Mouse (Mus musculus): Measurements from ENCODE around the gene Slc25a47. TPM values are rescaled to one million over a fixed set of nuclear protein-coding genes. Genes with fewer than 3 reads are reported as not detected.

The Slc25a47 gene
- polyA plus RNA-seq, 1 experiment from 2014 or later: 10.8 TPM

DNA sequence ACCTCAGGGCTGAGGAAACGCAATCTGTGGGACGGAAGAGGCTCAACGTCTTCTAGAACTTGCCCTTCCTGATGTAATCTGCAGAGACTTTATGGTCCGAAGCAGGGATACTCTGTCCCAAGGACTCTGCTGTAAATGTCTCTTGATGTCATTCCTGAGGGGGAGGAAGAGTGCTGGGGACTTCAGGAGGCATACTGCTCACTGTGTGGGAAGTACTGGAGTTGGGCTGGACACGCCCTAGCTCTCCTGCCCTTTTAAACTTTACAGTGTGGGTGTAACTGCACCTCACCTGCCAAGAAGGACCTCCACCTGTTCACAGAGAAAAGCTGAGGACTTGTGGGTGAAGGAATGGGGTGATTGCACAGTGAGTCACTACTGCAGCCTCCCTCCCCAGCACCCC is 44.8 kb downstream of the Slc25a47 start:
- Histone ChIP-seq H3K4me1 (replicated peaks) (no peaks in the 10 kb centered on the region), H3K27me3 (no peaks in the 10 kb centered on the region), H3K4me3 (no peak overlapping the region), H3K27ac (no peak overlapping the region), H3K36me3 (peaks cover 92% of the 10 kb centered on the region), H3K9me3 (no peaks in the 10 kb centered on the region), H3K4me2 (no peak overlapping the region), H3K9ac (no peak overlapping the region)
- 91% methylated on average over 5 of the region's 5 CpGs for WGBS
- no peak for ATAC-seq (ENCODE audit: low FRiP score)

DNA sequence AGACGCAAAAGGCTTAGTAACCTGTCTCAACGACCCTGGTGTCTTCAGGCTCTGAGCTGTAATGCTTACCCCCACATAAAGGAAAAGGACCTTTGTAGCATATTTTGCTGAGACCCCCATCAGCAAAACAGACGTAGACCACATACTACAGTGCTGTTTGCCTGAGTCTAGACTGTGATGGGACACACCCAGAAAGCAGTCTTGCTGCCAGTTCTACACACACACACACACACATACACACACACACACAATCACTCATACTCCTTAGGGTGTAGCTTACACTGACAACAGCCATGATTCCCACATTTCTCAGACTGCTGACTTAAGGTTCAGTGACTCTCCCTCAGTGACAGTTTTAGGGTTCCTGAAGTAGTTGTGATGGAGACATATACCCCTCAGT is 45.3 kb downstream of the Slc25a47 start:
- no peak overlapping the region for H3K4me2 ChIP-seq
- H3K27me3 ChIP-seq: no peaks in the 10 kb centered on the region
- no peak overlapping the region for H3K4me3 ChIP-seq
- H3K27ac ChIP-seq: no peak overlapping the region
- peaks cover 92% of the 10 kb centered on the region for H3K36me3 ChIP-seq
- no peak overlapping the region for H3K9ac ChIP-seq
- no peaks in the 10 kb centered on the region for H3K4me1 ChIP-seq (replicated peaks)
- no peak for ATAC-seq (ENCODE audit: low FRiP score)
- WGBS: 85% methylated on average over 3 of the region's 3 CpGs
- no peaks in the 10 kb centered on the region for H3K9me3 ChIP-seq

DNA sequence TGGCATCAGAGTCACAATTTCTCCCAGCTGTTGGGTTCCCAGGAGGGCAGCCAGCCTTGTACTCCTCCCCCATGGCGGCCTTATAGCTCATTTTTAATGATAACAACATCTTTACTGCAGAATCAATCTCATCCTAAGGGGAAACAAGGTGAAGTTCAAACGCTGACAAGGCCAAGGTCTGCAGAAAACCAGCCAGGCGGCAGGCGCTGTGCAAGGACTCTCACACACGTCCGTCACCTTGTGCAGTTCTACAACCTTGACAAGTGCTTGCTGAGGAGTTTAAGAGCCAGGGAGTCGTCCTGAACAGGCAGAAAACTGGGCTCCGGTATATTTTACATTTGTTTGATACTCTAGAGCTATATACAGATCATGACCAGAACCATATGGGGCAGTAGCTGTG is 46.9 kb downstream of the Slc25a47 start:
- no peak for ATAC-seq (ENCODE audit: low FRiP score)
- H3K36me3 ChIP-seq: peaks cover 97% of the 10 kb centered on the region

DNA sequence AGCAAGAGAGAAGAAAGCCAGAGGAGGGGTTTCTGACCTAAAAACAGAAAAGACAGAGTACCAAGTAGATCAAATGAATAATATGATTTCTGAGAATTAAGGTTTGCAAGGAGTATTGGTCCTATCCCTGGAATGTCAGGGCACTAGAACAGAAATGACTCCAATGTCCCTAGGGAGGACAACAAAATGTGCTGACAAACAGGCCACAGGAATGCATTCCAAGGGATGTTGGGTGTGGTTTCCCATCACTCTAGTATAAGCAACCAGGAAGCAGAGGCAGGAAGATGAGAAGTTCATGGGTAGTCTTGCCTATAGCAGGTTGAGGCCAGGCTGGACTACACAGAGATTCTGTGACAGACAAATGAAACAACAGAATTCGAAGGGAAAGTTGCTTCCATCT is 50.1 kb downstream of the Slc25a47 start:
- Histone ChIP-seq H3K9ac (no peak overlapping the region), H3K4me2 (no peak overlapping the region), H3K9me3 (no peaks in the 10 kb centered on the region), H3K4me1 (replicated peaks) (no peaks in the 10 kb centered on the region), H3K27ac (no peak overlapping the region), H3K36me3 (peaks cover 95% of the 10 kb centered on the region), H3K4me3 (no peak overlapping the region), H3K27me3 (no peaks in the 10 kb centered on the region)
- WGBS: 94% methylated on average over 1 of the region's 1 CpGs
- no peak for ATAC-seq (ENCODE audit: low FRiP score)

More for the DNA sequence above, 46.9 kb downstream of the Slc25a47 start:
- Histone ChIP-seq H3K27ac (no peak overlapping the region), H3K4me1 (replicated peaks) (no peaks in the 10 kb centered on the region), H3K9ac (no peak overlapping the region), H3K9me3 (no peaks in the 10 kb centered on the region), H3K4me2 (no peak overlapping the region), H3K27me3 (no peaks in the 10 kb centered on the region), H3K4me3 (no peak overlapping the region)
- WGBS: 92% methylated on average over 8 of the region's 8 CpGs

DNA sequence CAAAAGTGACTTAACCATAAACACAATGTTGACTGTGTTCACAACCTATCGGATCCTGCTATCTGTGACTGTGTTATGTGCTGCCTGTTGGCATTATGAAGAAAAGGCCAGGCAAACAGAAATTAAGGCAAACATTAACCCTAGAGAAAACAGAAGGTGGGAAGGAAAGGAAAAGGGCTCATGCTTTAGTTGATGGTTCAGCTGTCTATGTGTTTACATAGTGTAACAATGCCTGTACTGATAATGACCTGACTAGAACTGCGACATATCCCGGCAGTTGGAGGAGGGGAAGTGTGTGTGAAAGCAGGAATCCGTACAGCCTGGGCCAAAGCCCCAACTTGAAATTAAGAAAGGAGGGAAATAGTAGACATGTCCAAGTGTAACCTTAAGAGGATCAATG is 51.2 kb downstream of the Slc25a47 start:
- H3K9ac ChIP-seq: no peak overlapping the region
- H3K9me3 ChIP-seq: no peaks in the 10 kb centered on the region
- 90% methylated on average over 4 of the region's 4 CpGs for WGBS
- no peak overlapping the region for H3K27ac ChIP-seq
- H3K4me2 ChIP-seq: no peak overlapping the region
- H3K4me1 ChIP-seq (replicated peaks): peaks cover 1% of the 10 kb centered on the region; the same call in 1 of the 2 replicates
- peaks cover 87% of the 10 kb centered on the region for H3K36me3 ChIP-seq
- H3K27me3 ChIP-seq: no peaks in the 10 kb centered on the region
- ATAC-seq (ENCODE audit: low FRiP score): no peak
- H3K4me3 ChIP-seq: no peak overlapping the region

DNA sequence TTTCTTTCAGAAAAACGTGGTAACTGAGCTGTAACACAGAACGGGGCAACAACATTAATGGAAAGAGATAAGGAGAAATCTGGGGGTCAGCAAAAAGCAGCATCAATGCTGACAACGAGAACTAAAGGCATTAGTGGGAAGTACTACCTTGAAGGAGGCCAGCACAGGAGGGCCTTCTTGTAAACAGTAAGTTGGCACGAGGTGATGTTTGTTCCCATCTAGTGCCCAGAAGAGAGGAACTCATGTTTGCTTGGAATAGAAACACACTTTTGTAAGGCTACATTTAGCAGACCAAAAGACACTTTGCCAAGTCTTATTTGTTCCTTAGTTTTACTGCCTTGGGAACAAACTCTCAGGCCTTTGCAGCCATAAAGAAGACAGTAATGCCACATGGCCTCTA is 52.8 kb downstream of the Slc25a47 start:
- no peak overlapping the region for H3K9ac ChIP-seq
- H3K36me3 ChIP-seq: peaks cover 71% of the 10 kb centered on the region
- WGBS: 71% methylated on average over 4 of the region's 4 CpGs
- no peaks in the 10 kb centered on the region for H3K27me3 ChIP-seq
- H3K27ac ChIP-seq: no peak overlapping the region
- peaks cover 16% of the 10 kb centered on the region for H3K4me1 ChIP-seq (replicated peaks)
- H3K4me2 ChIP-seq: no peak overlapping the region
- H3K9me3 ChIP-seq: no peaks in the 10 kb centered on the region
- no peak for ATAC-seq (ENCODE audit: low FRiP score)
- no peak overlapping the region for H3K4me3 ChIP-seq

DNA sequence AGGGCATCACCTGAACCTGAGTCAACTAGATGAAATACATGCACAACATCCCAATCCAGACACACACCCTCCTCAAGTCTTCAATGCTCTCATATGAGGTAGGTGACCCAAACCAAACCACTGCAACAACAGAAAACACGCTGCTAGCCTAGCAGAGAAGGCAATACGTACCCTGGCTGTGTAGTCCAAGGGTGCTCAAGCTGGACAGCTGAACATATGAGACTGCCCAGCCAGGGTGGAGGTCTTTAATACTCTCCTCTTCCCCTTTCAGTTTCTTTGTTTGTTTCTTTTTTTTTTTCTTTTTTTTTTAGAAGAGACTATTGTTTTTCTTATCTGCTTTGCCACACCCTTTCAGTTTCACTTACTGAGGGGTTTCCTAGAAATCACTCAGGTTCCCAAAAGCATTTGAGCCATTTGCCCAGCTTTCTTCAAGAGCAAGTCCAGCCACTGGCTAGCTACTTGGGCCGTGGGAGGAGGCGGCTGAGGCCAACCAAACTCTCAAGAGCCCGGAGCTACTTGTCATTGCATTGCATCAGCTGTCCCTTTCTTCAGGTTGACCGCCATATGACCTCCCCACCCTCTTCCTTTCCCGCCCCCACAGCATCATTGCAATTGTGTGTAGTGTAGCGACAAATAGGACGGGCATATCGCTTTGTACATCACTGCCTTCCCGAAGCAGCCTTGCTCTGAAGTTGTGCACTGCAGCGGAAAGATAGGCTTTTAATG is 57.3 kb downstream of the Slc25a47 start, which contains the start of gene Wdr25:
Gene Wdr25, plus strand, starts transcription at position 643 of the 726 bp plus-strand sequence.
- Histone ChIP-seq H3K4me3 (peak within 1 kb of the TSS; percentile 91), H3K9ac (peak within 1 kb of the TSS; percentile 83), H3K27ac (peak within 1 kb of the TSS; percentile 74), H3K4me2 (peak within 1 kb of the TSS; percentile 94), H3K4me1 (replicated peaks) (peaks cover 28% of the 10 kb centered on the region), H3K27me3 (no peaks in the 10 kb centered on the region), H3K36me3 (peaks cover 30% of the 10 kb centered on the region), H3K9me3 (no peaks in the 10 kb centered on the region)
- 20% methylated on average over 12 of the region's 12 CpGs for WGBS
- no peak for ATAC-seq (ENCODE audit: low FRiP score)

DNA sequence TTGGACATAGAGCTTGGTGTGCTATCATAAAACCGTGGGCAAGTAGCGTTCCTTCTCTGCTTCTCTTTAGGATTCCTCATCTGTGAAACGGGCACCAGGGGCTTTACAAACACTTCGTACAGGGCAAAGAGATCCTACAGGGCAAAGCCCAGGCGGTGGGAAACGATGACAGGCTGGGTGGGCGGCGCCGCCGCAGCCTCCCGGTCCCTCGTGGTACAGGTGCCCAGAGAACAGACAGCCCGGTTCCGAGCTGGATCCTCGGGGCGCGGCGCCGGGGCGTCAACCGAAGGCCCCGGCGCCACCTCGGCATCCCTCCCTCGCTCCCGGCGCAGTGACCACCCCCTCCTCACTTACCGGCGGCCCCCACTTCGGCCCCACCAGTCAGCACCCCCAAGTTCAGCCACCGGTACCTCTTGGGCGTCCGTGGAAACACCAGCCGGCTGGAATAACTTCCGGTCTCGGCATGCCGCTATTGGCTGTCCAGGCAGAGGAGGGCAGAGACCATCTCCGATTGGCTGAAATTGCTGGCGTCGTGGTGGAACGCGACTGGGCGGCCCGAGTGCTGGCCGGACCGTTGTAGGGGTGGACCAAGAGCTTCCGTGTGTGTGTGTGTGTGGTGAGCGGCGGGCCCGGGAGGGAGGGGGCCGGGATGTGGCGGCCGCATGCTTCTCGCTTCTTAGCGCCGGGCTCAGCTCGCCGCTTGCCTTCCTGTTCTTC is 58.0 kb downstream of the Slc25a47 start, which contains the start of gene Wars:
Gene Wars, minus strand, starts transcription at position 460 of the 717 bp plus-strand sequence.
- Histone ChIP-seq H3K9ac (peak within 1 kb of the TSS; percentile 83), H3K4me1 (replicated peaks) (peaks cover 28% of the 10 kb centered on the region), H3K4me3 (peak within 1 kb of the TSS; percentile 91), H3K27ac (peak within 1 kb of the TSS; percentile 74), H3K27me3 (no peaks in the 10 kb centered on the region), H3K36me3 (peaks cover 27% of the 10 kb centered on the region), H3K4me2 (peak within 1 kb of the TSS; percentile 94), H3K9me3 (no peaks in the 10 kb centered on the region)
- ATAC-seq (ENCODE audit: low FRiP score): peak; percentile 99
- WGBS: under 1% methylated on average over 51 of the region's 58 CpGs

DNA sequence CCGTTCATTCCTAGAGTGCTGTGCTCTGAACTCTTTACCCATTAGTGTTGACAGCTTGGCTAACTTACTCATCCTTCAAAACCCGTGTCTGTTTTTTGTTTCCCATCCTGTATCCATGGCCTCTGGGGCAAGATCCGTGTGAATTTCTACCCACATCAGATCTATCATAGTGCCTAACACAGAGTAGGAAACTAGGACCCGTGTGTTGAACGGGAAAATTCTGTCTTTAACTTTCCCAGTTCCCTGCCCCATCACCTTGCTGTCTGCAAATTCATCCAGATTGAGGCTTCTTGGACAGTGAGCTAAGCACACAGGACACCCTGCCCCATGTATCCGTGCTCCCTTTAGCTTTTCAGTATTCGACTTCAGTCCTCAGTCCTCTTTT is 58.6 kb downstream of the Slc25a47 start:
- peak overlapping the region; percentile 91 for H3K4me3 ChIP-seq
- ATAC-seq (ENCODE audit: low FRiP score): peak; percentile 65
- H3K4me1 ChIP-seq (replicated peaks): peaks cover 28% of the 10 kb centered on the region
- H3K27ac ChIP-seq: peak overlapping the region; percentile 74
- 2% methylated on average over 7 of the region's 7 CpGs for WGBS
- peak overlapping the region; percentile 75 for H3K4me2 ChIP-seq
- H3K9me3 ChIP-seq: no peaks in the 10 kb centered on the region
- peak overlapping the region; percentile 83 for H3K9ac ChIP-seq
- no peaks in the 10 kb centered on the region for H3K27me3 ChIP-seq
- peaks cover 24% of the 10 kb centered on the region for H3K36me3 ChIP-seq

DNA sequence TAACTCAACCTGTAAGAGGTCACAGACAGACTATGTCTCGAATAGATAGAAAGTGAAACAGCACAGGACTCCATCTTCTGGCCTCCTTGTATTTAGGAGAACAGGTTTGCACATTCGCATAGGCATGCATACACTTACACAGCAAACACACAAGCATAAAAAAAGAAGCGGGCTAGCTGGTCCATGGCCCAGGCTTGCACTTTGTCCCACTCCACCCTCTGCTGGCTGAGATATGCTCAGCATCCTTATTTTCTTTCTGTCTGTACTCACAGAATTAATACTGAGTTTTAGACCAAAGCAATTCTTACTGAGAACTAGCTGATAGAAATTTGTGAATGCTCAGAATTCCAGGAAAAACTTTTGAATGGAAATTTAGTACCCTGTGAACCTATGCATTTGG is 60.2 kb downstream of the Slc25a47 start:
- Histone ChIP-seq H3K9ac (no peak overlapping the region), H3K4me2 (no peak overlapping the region), H3K27ac (no peak overlapping the region), H3K36me3 (peaks cover 8% of the 10 kb centered on the region), H3K27me3 (no peaks in the 10 kb centered on the region), H3K9me3 (no peaks in the 10 kb centered on the region), H3K4me1 (replicated peaks) (peaks cover 28% of the 10 kb centered on the region), H3K4me3 (no peak overlapping the region)
- ATAC-seq (ENCODE audit: low FRiP score): no peak
- WGBS: 68% methylated on average over 3 of the region's 3 CpGs

DNA sequence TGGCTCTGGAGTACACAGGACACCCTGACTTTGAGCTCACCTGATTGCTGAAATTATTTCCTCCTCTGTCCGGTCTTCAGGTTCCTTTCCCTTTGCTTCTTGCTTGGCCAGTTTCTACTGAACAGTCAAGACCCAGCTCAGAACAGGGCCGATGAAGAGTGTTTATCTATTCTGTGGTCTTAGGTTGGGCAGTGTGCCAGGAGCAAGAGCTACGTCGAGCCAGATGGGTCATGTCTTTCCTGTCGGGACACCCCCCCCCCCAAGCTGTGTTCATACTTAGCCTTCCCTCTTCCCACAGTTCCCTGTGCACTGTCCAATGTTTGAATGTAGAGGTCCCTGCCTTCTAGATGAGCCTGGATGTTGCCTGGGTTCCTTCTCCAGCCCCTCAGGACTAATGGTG is 65.5 kb downstream of the Slc25a47 start:
- Histone ChIP-seq H3K4me3 (no peak overlapping the region), H3K9me3 (no peaks in the 10 kb centered on the region), H3K36me3 (peaks cover 8% of the 10 kb centered on the region), H3K9ac (0 out of 2 replicates have a peak overlapping the region, but pooled peaks have one; percentile 6), H3K27me3 (no peaks in the 10 kb centered on the region), H3K4me2 (no peak overlapping the region), H3K4me1 (replicated peaks) (peaks cover 27% of the 10 kb centered on the region), H3K27ac (no peak overlapping the region)
- ATAC-seq (ENCODE audit: low FRiP score): no peak
- 78% methylated on average over 5 of the region's 5 CpGs for WGBS

DNA sequence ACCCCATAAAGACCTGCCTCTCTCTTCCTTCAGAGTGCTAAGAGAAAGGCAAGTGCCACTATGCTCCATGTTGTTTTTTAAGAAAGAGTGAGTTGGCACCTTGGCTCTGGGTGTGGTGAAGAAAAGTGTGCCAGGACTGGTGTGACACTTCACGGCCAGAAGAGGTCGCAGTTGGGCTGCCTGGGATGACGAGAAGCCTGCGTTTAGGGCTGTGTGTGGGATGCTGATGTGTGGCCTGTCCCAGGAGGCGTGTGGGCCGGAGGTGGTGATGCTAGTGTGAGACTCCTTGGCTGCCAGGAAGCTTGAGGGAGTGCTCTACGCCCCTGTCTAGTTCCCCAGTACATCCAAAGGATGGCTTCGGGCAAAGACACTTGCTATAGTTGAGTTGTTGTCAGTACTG is 67.1 kb downstream of the Slc25a47 start:
- H3K4me1 ChIP-seq (replicated peaks): peaks cover 41% of the 10 kb centered on the region
- no peaks in the 10 kb centered on the region for H3K27me3 ChIP-seq
- ATAC-seq (ENCODE audit: low FRiP score): 0 out of 2 replicates have a peak, but pooled peaks have one; percentile 39
- no peaks in the 10 kb centered on the region for H3K9me3 ChIP-seq
- 13% methylated on average over 8 of the region's 8 CpGs for WGBS
- H3K27ac ChIP-seq: no peak overlapping the region
- no peak overlapping the region for H3K9ac ChIP-seq
- no peak overlapping the region for H3K4me2 ChIP-seq
- peaks cover 6% of the 10 kb centered on the region for H3K36me3 ChIP-seq
- H3K4me3 ChIP-seq: no peak overlapping the region

Measured in hindbrain, embryonic 13.5 days (tissue).